9 mouse cellular contexts compared by ENCODE assay signal in the genomic region with DNA sequence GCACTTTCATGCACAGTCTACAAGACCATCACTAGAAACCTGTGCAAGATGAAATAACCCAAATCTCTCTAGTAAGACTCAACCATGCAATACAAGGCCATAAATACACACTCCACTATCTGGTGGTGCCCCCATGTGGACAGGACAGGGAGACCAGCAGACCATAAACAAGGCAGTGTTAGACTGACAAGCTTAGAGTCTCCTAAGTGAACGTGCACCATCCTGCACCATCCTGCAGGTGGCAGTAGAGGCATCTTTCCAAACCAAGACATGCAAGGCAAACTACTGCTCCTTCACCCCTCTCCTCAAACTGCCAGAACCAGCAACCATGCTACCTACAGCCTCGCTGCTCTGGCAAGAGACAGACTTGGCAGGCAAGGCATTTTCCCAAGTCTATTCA. TPM values are rescaled to one million over a fixed set of nuclear protein-coding genes. Genes with fewer than 3 reads are reported as not detected.
A peak's percentile ranks its signal among the peaks of the same experiment; 100 is the strongest.
DNase-seq lines count a peak whose midpoint lies in the region; ATAC-seq lines count a peak whose summit lies in the region.
"Had no signal": no experiment of that assay in that cellular context is flagged by ENCODE, and none has a peak within 500 bp of the region (broad histone marks: within the 10 kb centered on the region; RNA-seq: fewer than 3 reads in every experiment).

No protein-coding gene starts in this region.

- H3K27me3 ChIP-seq in hindbrain, embryonic 14.5 days (ENCODE audit: control insufficient read depth, insufficient read depth, low read length): no peaks in the 10 kb centered on the region
- H3K27me3 ChIP-seq: stomach, embryonic 15.5 days had no signal

- ATAC-seq in hindbrain, embryonic 14.5 days (ENCODE audit: low FRiP score): no peak; the same call in 1 of the 2 replicates

- 27% methylated on average over 2 of the region's 2 CpGs for WGBS in hindbrain, embryonic 14.5 days

- H3K9me3 ChIP-seq in hindbrain, embryonic 14.5 days (ENCODE audit: control insufficient read depth, low read length): no peaks in the 10 kb centered on the region
- H3K9me3 ChIP-seq: stomach, embryonic 15.5 days had no signal

- H3K27ac ChIP-seq in hindbrain, embryonic 14.5 days: no peak overlapping the region
- H3K27ac ChIP-seq: stomach, embryonic 15.5 days had no signal

- DNase-seq in Muller cell, postnatal 12 days (ENCODE audit: inconsistent ontology term): peak; percentile 79
- DNase-seq in cerebellum, adult 9-10 months: peak; percentile 92
- DNase-seq in frontal cortex, adult 2 months (ENCODE audit: extremely low spot score in 1 of 2, low spot score in 1 of 2): peak; percentile 84 to 94
- DNase-seq in hindbrain, embryonic 14.5 days (ENCODE audit: low spot score): peak; percentile 79
- DNase-seq in layer of hippocampus, postnatal 25 days (ENCODE audit: extremely low spot score in 1 of 2, low spot score in 1 of 2): peak; percentile 55 to 78
- peak; percentile 90 for DNase-seq in lung, postnatal 36 days
- peak; percentile 76 for DNase-seq in retina, postnatal 7 days (ENCODE audit: low read depth, low spot score)
- DNase-seq in urinary bladder, adult 2 months (ENCODE audit: low spot score): peak; percentile 32

- H3K4me3 ChIP-seq in hindbrain, embryonic 14.5 days (replicated peaks; ENCODE audit: low read length): no peak overlapping the region
- H3K4me3 ChIP-seq: stomach, embryonic 15.5 days had no signal

- no peak overlapping the region for H3K9ac ChIP-seq in hindbrain, embryonic 14.5 days
- H3K9ac ChIP-seq: stomach, embryonic 15.5 days had no signal

- H3K4me2 ChIP-seq in hindbrain, embryonic 14.5 days (replicated peaks): no peak overlapping the region
- H3K4me2 ChIP-seq: stomach, embryonic 15.5 days had no signal

- H3K4me1 ChIP-seq in hindbrain, embryonic 14.5 days (replicated peaks; ENCODE audit: control insufficient read depth, insufficient read depth, low read length): no peaks in the 10 kb centered on the region
- H3K4me1 ChIP-seq: stomach, embryonic 15.5 days had no signal

- H3K36me3 ChIP-seq in hindbrain, embryonic 14.5 days (replicated peaks; ENCODE audit: control insufficient read depth, insufficient read depth): peaks cover 80% of the 10 kb centered on the region

RNA-seq across cellular contexts. Expression of gene Nup133, which starts 24.3 kb away (rescaled TPM):
- polyA plus RNA-seq in frontal cortex, adult 2 months (2012; rRNA removed): 20.2 and 20.5 TPM in 2 replicates
- polyA plus RNA-seq in hindbrain, embryonic 14.5 days (2014; fragmentation: Nextera tagmentation; extraction: Ambion mirVana): 26.5 and 26.8 TPM in 2 replicates
- 10 to 100 TPM; 21.7 to 24.3 TPM for total RNA-seq in layer of hippocampus, postnatal 25 days (2021)
- polyA plus RNA-seq in urinary bladder, adult 2 months (2012; rRNA removed): 11.1 and 11.3 TPM in 2 replicates

RNA-seq across cellular contexts. Expression of gene Acta1, which starts 30.2 kb away (rescaled TPM):
- polyA plus RNA-seq in frontal cortex, adult 2 months (2012; rRNA removed): 20.1 and 24.7 TPM in 2 replicates
- polyA plus RNA-seq in hindbrain, embryonic 14.5 days (2014; fragmentation: Nextera tagmentation; extraction: Ambion mirVana): 5.3 and 6.6 TPM in 2 replicates
- total RNA-seq in layer of hippocampus, postnatal 25 days (2021): 1 to 10 TPM; 7.4 to 9.0 TPM
- 1,444 and 2,020 TPM in 2 replicates for polyA plus RNA-seq in urinary bladder, adult 2 months (2012; rRNA removed)

RNA-seq across cellular contexts. Expression of gene Abcb10, which starts 58.2 kb away (rescaled TPM):
- 14.5 and 18.4 TPM in 2 replicates for polyA plus RNA-seq in frontal cortex, adult 2 months (2012; rRNA removed)
- 19.7 and 21.5 TPM in 2 replicates for polyA plus RNA-seq in hindbrain, embryonic 14.5 days (2014; fragmentation: Nextera tagmentation; extraction: Ambion mirVana)
- 10 to 100 TPM; 19.2 to 20.0 TPM for total RNA-seq in layer of hippocampus, postnatal 25 days (2021)
- 13.7 and 13.9 TPM in 2 replicates for polyA plus RNA-seq in urinary bladder, adult 2 months (2012; rRNA removed)

Comparison
In these comparisons a context has a peak if more than half of its experiments do, and no peak if none do; other contexts are left out.
1. DNase-seq: peak in every context shown above with its lines; median percentile 92 in cerebellum, adult 9-10 months; 90 in lung, postnatal 36 days; 89 in frontal cortex, adult 2 months; 79 in Muller cell, postnatal 12 days; 79 in hindbrain, embryonic 14.5 days; 76 in retina, postnatal 7 days; 66 in layer of hippocampus, postnatal 25 days; 32 in urinary bladder, adult 2 months.
2. RNA of gene Acta1, which starts 30.2 kb away (polyA plus RNA-seq): 1,444 to 2,020 TPM in urinary bladder, adult 2 months; 20.1 to 24.7 TPM in frontal cortex, adult 2 months and 5.3 to 6.6 TPM in hindbrain, embryonic 14.5 days; every median in the first group is over 10 times any median in the second.